Mouse (Mus musculus): Measurements from ENCODE around the gene Gsx2.
A peak's percentile ranks its signal among the peaks of the same experiment; 100 is the strongest.

Gene Gsx2

GRCm38 (mm10) chr5:75077051-75077380 lies 1.6 kb downstream of the Gsx2 start:
- DNase-seq: no peak

GRCm38 (mm10) chr5:75079564-75079963 lies 4.2 kb downstream of the Gsx2 start:
- DNase-seq: peak in 1 of 2 experiments; percentile 34

GRCm38 (mm10) chr5:75082439-75082838 lies 7.0 kb downstream of the Gsx2 start:
- no peak for DNase-seq

- DNase-seq: peak; percentile 10 to 17
Measured at GRCm38 (mm10) chr5:75083061-75083460, 7.7 kb downstream of the Gsx2 start.

GRCm38 (mm10) chr5:75083591-75084392 lies 8.4 kb downstream of the Gsx2 start:
- peak; percentile 12 to 20 for DNase-seq

- peak in 1 of 2 experiments; percentile 15 for DNase-seq
Measured at GRCm38 (mm10) chr5:75084393-75084870, 9.0 kb downstream of the Gsx2 start.

- no peak for DNase-seq
Measured at GRCm38 (mm10) chr5:75084871-75085520, 9.6 kb downstream of the Gsx2 start.

- peak in 1 of 2 experiments; percentile 10 for DNase-seq
Measured at GRCm38 (mm10) chr5:75085521-75085875, 10.1 kb downstream of the Gsx2 start.

- no peak for DNase-seq
Measured at GRCm38 (mm10) chr5:75085906-75086305, 10.5 kb downstream of the Gsx2 start.

GRCm38 (mm10) chr5:75106511-75106910 lies 31.1 kb downstream of the Gsx2 start:
- DNase-seq: no peak

GRCm38 (mm10) chr5:75109368-75109767 lies 34.0 kb downstream of the Gsx2 start:
- no peak for DNase-seq

- no peak for DNase-seq
Measured at GRCm38 (mm10) chr5:75111781-75112180, 36.4 kb downstream of the Gsx2 start.

- no peak for DNase-seq
Measured at GRCm38 (mm10) chr5:75118840-75119239, 43.4 kb downstream of the Gsx2 start.

GRCm38 (mm10) chr5:75121646-75122045 lies 46.2 kb downstream of the Gsx2 start:
- no peak for DNase-seq
